In the genomic region with DNA sequence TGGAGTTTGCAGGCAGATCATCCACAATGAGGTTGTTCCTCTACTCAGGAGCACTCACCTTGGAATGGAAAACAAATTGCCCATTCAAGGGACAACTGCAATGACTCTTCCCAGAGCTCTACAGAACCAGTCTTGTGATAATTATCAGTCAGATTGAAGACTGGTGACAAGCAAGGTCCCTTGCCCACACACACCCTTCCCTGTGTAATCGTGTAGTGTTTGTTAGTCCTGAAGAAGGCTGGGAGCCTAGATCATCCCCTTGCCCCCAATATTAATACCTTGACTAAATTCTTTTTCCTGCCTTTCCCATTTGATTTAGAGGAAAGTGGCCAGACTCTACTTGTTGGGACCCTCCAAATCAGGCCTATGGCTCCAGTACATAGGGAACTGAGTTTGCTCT, we compare ENCODE assay signal across 2 mouse cellular contexts.
TF ChIP-seq lines count a peak whose summit lies in the region.

No protein-coding gene starts in this region.

TF ChIP-seq in CH12.LX, 34 proteins besides CTCF, POLR2A, EP300 and RAD21 (continued from another document):
- TF ChIP-seq ZNF384 (IDR thresholded peaks at IDR 0.05; ENCODE audit: low read depth, low read length): no peak
- TF ChIP-seq CHD2 (IDR thresholded peaks at IDR 0.05; ENCODE audit: low read length): no peak
- TF ChIP-seq SIN3A (IDR thresholded peaks at IDR 0.05; ENCODE audit: low read length): no peak
- TF ChIP-seq NRF1 (IDR thresholded peaks at IDR 0.05; ENCODE audit: low read depth, low read length): no peak
- TF ChIP-seq JUN (IDR thresholded peaks at IDR 0.05; ENCODE audit: insufficient read depth, low read depth, low read length): no peak
- no peak for TF ChIP-seq KAT2A (IDR thresholded peaks at IDR 0.05; ENCODE audit: insufficient replicate concordance, low read length)
- no peak for TF ChIP-seq MAZ (IDR thresholded peaks at IDR 0.05; ENCODE audit: low read depth, low read length)
- TF ChIP-seq NELFE (IDR thresholded peaks at IDR 0.05; ENCODE audit: low read depth, low read length): no peak
- no peak for TF ChIP-seq GABPA (IDR thresholded peaks at IDR 0.05; ENCODE audit: insufficient replicate concordance, low read depth, low read length)
- TF ChIP-seq SMC3 (IDR thresholded peaks at IDR 0.05; ENCODE audit: low read depth, low read length): no peak
- TF ChIP-seq TCF12 (IDR thresholded peaks at IDR 0.05; ENCODE audit: low read depth, low read length): no peak
- TF ChIP-seq IRF4 (IDR thresholded peaks at IDR 0.05; ENCODE audit: low read depth, low read length): no peak

TF ChIP-seq in MEL, 35 proteins besides CTCF, POLR2A, EP300 and RAD21 (continued from another document):
- TF ChIP-seq ZNF384 (IDR thresholded peaks at IDR 0.05; ENCODE audit: low read depth, low read length): no peak
- no peak for TF ChIP-seq RCOR1 (IDR thresholded peaks at IDR 0.05; ENCODE audit: low read depth, low read length)
- peak; percentile 82; the same call in 1 of the 2 replicates for TF ChIP-seq POLR2AphosphoS5 (IDR thresholded peaks at IDR 0.05; ENCODE audit: borderline replicate concordance, low read depth, low read length)
- TF ChIP-seq ZMIZ1 (IDR thresholded peaks at IDR 0.05; ENCODE audit: low read depth, low read length): no peak
- no peak for TF ChIP-seq SMC3 (IDR thresholded peaks at IDR 0.05; ENCODE audit: low read depth, low read length)
